Mouse (Mus musculus) embryonic facial prominence, embryonic 11.5 days (tissue): ENCODE data around the gene Ppp1r12b. TPM values are rescaled to one million over a fixed set of nuclear protein-coding genes. Genes with fewer than 3 reads are reported as not detected.

ENCODE experiments used
- ATAC-seq: fragments of 200-750 bp; cut with Nextera tagmentation; replicated peaks from 2 replicates; pipeline ENCODE4 v1.8.0; 2017; ENCODE audit warnings: low read depth; ENCODE audit not compliant: insufficient number of reproducible peaks, low FRiP score, low TSS enrichment
- DNase-seq: peaks from one replicate; pipeline ENCODE4 v3.0.0-alpha.2; 2015; ENCODE audit warnings: low spot score
- H3K27ac ChIP-seq: fragments of 300-500 bp; sonication (generic); replicated peaks from 2 replicates; pipeline ENCODE4 v1.5.1; 2014; ENCODE audit warnings: mild to moderate bottlenecking, low read depth, low read length, control low read depth
- H3K27me3 ChIP-seq: fragments of 300-500 bp; sonication (generic); 2 replicates; pipeline ENCODE4 v1.6.1; 2014; ENCODE audit warnings: mild to moderate bottlenecking, low read length, moderate library complexity, mixed read lengths; ENCODE audit not compliant: control insufficient read depth, insufficient read depth
- H3K36me3 ChIP-seq: fragments of 300-500 bp; sonication (generic); replicated peaks from 2 replicates; pipeline ENCODE4 v1.6.1; 2014; ENCODE audit warnings: low read depth, mild to moderate bottlenecking, low read length, moderate library complexity, mixed read lengths; ENCODE audit not compliant: control insufficient read depth, insufficient read depth
- H3K4me1 ChIP-seq: fragments of 300-500 bp; sonication (generic); 2 replicates; pipeline ENCODE4 v1.6.1; 2014; ENCODE audit warnings: low read length, mixed read lengths; ENCODE audit not compliant: control insufficient read depth, insufficient read depth
- H3K4me2 ChIP-seq: fragments of 300-500 bp; sonication (generic); 2 replicates; pipeline ENCODE4 v1.6.1; 2014; ENCODE audit warnings: low read depth, mild to moderate bottlenecking, control low read depth, low read length, moderate library complexity
- H3K4me3 ChIP-seq: fragments of 300-500 bp; sonication (generic); 2 replicates; pipeline ENCODE4 v1.5.1; 2014; ENCODE audit warnings: low read depth, low read length, control low read depth
- H3K9ac ChIP-seq: fragments of 300-500 bp; sonication (generic); replicated peaks from 2 replicates; pipeline ENCODE4 v1.6.1; 2014; ENCODE audit warnings: mild to moderate bottlenecking, control low read depth, low read length
- H3K9me3 ChIP-seq: fragments of 300-500 bp; sonication (generic); replicated peaks from 2 replicates; pipeline ENCODE4 v1.6.1; 2016; ENCODE audit warnings: mild to moderate bottlenecking, low read length, inconsistent platforms, mixed read lengths; ENCODE audit not compliant: control insufficient read depth
- WGBS: fragments of 180-500 bp; shearing (Covaris S2); extraction: QIAGEN DNeasy Blood & Tissue Kit; methylation state at CpG from one replicate; pipeline ENCODE4 v1.1.7; 2014; 5-methylcytosine and 5-hydroxymethylcytosine counted together
- polyA plus RNA-seq: library from polyadenylated mRNA; unstranded; fragments of >200 nt; fragmentation: Nextera tagmentation; extraction: Ambion mirVana; gene quantifications from 2 replicates; pipeline ENCODE4 v1.2.1, GENCODE M21; 2014

Ppp1r12b gene
- polyA plus RNA-seq, 1 experiment from 2014 or later = 5.0 TPM

- no peaks in the 10 kb centered on the region for H3K27me3 ChIP-seq
- DNase-seq = no peak
- ATAC-seq = no peak
- H3K4me1 ChIP-seq = peaks cover 3% of the 10 kb centered on the region; the same call in 1 of the 2 replicates
- WGBS = 65% methylated on average over 13 of the region's 13 CpGs
- H3K27ac ChIP-seq = no peak overlapping the region
- H3K4me3 ChIP-seq = no peak overlapping the region
- no peak overlapping the region for H3K9ac ChIP-seq
- no peaks in the 10 kb centered on the region for H3K9me3 ChIP-seq
- no peaks in the 10 kb centered on the region for H3K36me3 ChIP-seq
- H3K4me2 ChIP-seq = no peak overlapping the region
These were observed 200.1 kb downstream of the Ppp1r12b start for GRCm38 (mm10) chr1:134755548-134756189.

- no peak overlapping the region for H3K4me2 ChIP-seq
- DNase-seq = no peak
- no peak overlapping the region for H3K4me3 ChIP-seq
- no peaks in the 10 kb centered on the region for H3K27me3 ChIP-seq
- no peaks in the 10 kb centered on the region for H3K36me3 ChIP-seq
- peaks cover 3% of the 10 kb centered on the region; the same call in 1 of the 2 replicates for H3K4me1 ChIP-seq
- H3K9me3 ChIP-seq = no peaks in the 10 kb centered on the region
- no peak overlapping the region for H3K27ac ChIP-seq
- no peak for ATAC-seq
- no peak overlapping the region for H3K9ac ChIP-seq
- WGBS = 79% methylated on average over 10 of the region's 10 CpGs
These were observed 200.9 kb downstream of the Ppp1r12b start for GRCm38 (mm10) chr1:134754818-134755217.

GRCm38 (mm10) chr1:134753751-134754630 is 201.8 kb downstream of the Ppp1r12b start:
- ATAC-seq (no peak), DNase-seq (peak; percentile 52)
- Histone ChIP-seq H3K4me2 (no peak overlapping the region), H3K36me3 (no peaks in the 10 kb centered on the region), H3K27me3 (no peaks in the 10 kb centered on the region), H3K4me3 (no peak overlapping the region), H3K9ac (no peak overlapping the region), H3K9me3 (no peaks in the 10 kb centered on the region), H3K27ac (0 out of 2 replicates have a peak overlapping the region, but pooled peaks have one; percentile 20), H3K4me1 (peaks cover 3% of the 10 kb centered on the region; the same call in 1 of the 2 replicates)
- WGBS = 63% methylated on average over 13 of the region's 13 CpGs

GRCm38 (mm10) chr1:134752447-134752846 is 203.3 kb downstream of the Ppp1r12b start:
- no peak for ATAC-seq
- no peaks in the 10 kb centered on the region for H3K27me3 ChIP-seq
- no peak overlapping the region for H3K9ac ChIP-seq
- whole genome bisulfite sequencing = 80% methylated on average over 5 of the region's 5 CpGs
- H3K36me3 ChIP-seq = no peaks in the 10 kb centered on the region
- H3K4me1 ChIP-seq = peaks cover 3% of the 10 kb centered on the region; the same call in 1 of the 2 replicates
- H3K9me3 ChIP-seq = no peaks in the 10 kb centered on the region
- no peak for DNase-seq
- H3K4me3 ChIP-seq = no peak overlapping the region
- no peak overlapping the region for H3K4me2 ChIP-seq
- H3K27ac ChIP-seq = no peak overlapping the region

- Histone ChIP-seq H3K27ac (no peak overlapping the region), H3K9ac (no peak overlapping the region), H3K27me3 (no peaks in the 10 kb centered on the region), H3K4me2 (no peak overlapping the region), H3K9me3 (no peaks in the 10 kb centered on the region), H3K36me3 (no peaks in the 10 kb centered on the region), H3K4me1 (peaks cover 3% of the 10 kb centered on the region; the same call in 1 of the 2 replicates), H3K4me3 (no peak overlapping the region)
- no peak for ATAC-seq
- no peak for DNase-seq
- WGBS = 81% methylated on average over 7 of the region's 7 CpGs
These were observed 205.9 kb downstream of the Ppp1r12b start for GRCm38 (mm10) chr1:134749889-134750288.

- Histone ChIP-seq H3K36me3 (no peaks in the 10 kb centered on the region), H3K9ac (no peak overlapping the region), H3K9me3 (no peaks in the 10 kb centered on the region), H3K4me3 (no peak overlapping the region), H3K27ac (no peak overlapping the region), H3K4me1 (no peaks in the 10 kb centered on the region), H3K4me2 (no peak overlapping the region), H3K27me3 (no peaks in the 10 kb centered on the region)
- DNase-seq (peak; percentile 28), ATAC-seq (no peak)
- WGBS = 16% methylated on average over 23 of the region's 23 CpGs
These were observed 208.2 kb downstream of the Ppp1r12b start for GRCm38 (mm10) chr1:134747236-134748174.

- H3K4me2 ChIP-seq = no peak overlapping the region
- H3K4me1 ChIP-seq = no peaks in the 10 kb centered on the region
- no peak overlapping the region for H3K4me3 ChIP-seq
- ATAC-seq = no peak
- peak; percentile 60 for DNase-seq
- no peak overlapping the region for H3K9ac ChIP-seq
- H3K27me3 ChIP-seq = no peaks in the 10 kb centered on the region
- no peaks in the 10 kb centered on the region for H3K36me3 ChIP-seq
- no peak overlapping the region for H3K27ac ChIP-seq
- 51% methylated on average over 6 of the region's 6 CpGs for WGBS
- H3K9me3 ChIP-seq = no peaks in the 10 kb centered on the region
These were observed 210.1 kb downstream of the Ppp1r12b start for GRCm38 (mm10) chr1:134745648-134746047.
